Mouse (Mus musculus): ENCODE data around the gene Slc31a2. TPM values are rescaled to one million over a fixed set of nuclear protein-coding genes. Genes with fewer than 3 reads are reported as not detected.

Gene Slc31a2
- 20.6 TPM for polyA plus RNA-seq (2014; fragmentation: Illumina TruSeq; extraction: RNeasy Lipid Tissue Mini Kit (QIAGEN cat#74804); ENCODE audit: low read depth, low replicate concordance)

GRCm38 (mm10) chr4:62262276-62262675, at the start of gene Slc31a2:
Gene Slc31a2, plus strand, starts transcription at chr4:62262562.

DNA sequence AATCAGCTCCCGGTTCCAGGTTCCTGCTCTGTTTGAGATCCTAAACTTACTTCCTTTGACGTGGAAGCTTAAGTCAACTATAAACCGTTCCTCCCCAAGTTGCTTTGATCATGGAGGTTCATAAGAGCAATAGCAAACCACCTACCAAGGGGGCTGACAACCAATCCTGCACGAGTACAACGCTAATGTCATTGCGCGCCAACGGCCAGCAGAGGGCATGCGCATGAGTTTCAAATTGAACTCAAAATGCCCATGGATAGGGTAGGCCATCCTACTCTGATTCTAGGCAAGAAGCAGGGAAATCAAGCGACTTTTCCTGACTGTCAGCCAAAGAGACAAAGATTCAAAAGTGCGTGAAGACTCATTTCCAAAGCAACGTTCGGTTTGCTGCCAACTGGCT, 31.6 kb upstream of the Slc31a2 start, which contains the start of gene Zfp37:
Gene Zfp37 (minus strand): TSS at position 279 of the 400 bp plus-strand sequence.

Other genes with a start within 250 kb of the Slc31a2 start
- gene Mup20, start 208.4 kb upstream of the Slc31a2 start, polyA plus RNA-seq (2014; fragmentation: Illumina TruSeq; extraction: RNeasy Lipid Tissue Mini Kit (QIAGEN cat#74804); ENCODE audit: low read depth, low replicate concordance): 0.71 TPM
- 4.0 TPM for gene Mup3, start 175.2 kb upstream of the Slc31a2 start, polyA plus RNA-seq (2014; fragmentation: Illumina TruSeq; extraction: RNeasy Lipid Tissue Mini Kit (QIAGEN cat#74804); ENCODE audit: low read depth, low replicate concordance)
- gene Mup21, start 111.7 kb upstream of the Slc31a2 start, polyA plus RNA-seq (2014; fragmentation: Illumina TruSeq; extraction: RNeasy Lipid Tissue Mini Kit (QIAGEN cat#74804); ENCODE audit: low read depth, low replicate concordance): not detected
- gene Zfp37, start 31.5 kb upstream of the Slc31a2 start, polyA plus RNA-seq (2014; fragmentation: Illumina TruSeq; extraction: RNeasy Lipid Tissue Mini Kit (QIAGEN cat#74804); ENCODE audit: low read depth, low replicate concordance): 2.5 TPM
- gene Fkbp15, start 98.0 kb downstream of the Slc31a2 start, polyA plus RNA-seq (2014; fragmentation: Illumina TruSeq; extraction: RNeasy Lipid Tissue Mini Kit (QIAGEN cat#74804); ENCODE audit: low read depth, low replicate concordance): 17.0 TPM
- gene Slc31a1, start 98.2 kb downstream of the Slc31a2 start, polyA plus RNA-seq (2014; fragmentation: Illumina TruSeq; extraction: RNeasy Lipid Tissue Mini Kit (QIAGEN cat#74804); ENCODE audit: low read depth, low replicate concordance): 21.4 TPM
- 62.0 TPM for gene Cdc26, start 146.1 kb downstream of the Slc31a2 start, polyA plus RNA-seq (2014; fragmentation: Illumina TruSeq; extraction: RNeasy Lipid Tissue Mini Kit (QIAGEN cat#74804); ENCODE audit: low read depth, low replicate concordance)
- 10.2 TPM for gene Prpf4, start 146.2 kb downstream of the Slc31a2 start, polyA plus RNA-seq (2014; fragmentation: Illumina TruSeq; extraction: RNeasy Lipid Tissue Mini Kit (QIAGEN cat#74804); ENCODE audit: low read depth, low replicate concordance)
- not detected for gene Rnf183, start 172.7 kb downstream of the Slc31a2 start, polyA plus RNA-seq (2014; fragmentation: Illumina TruSeq; extraction: RNeasy Lipid Tissue Mini Kit (QIAGEN cat#74804); ENCODE audit: low read depth, low replicate concordance)
- gene Wdr31, start 208.3 kb downstream of the Slc31a2 start, polyA plus RNA-seq (2014; fragmentation: Illumina TruSeq; extraction: RNeasy Lipid Tissue Mini Kit (QIAGEN cat#74804); ENCODE audit: low read depth, low replicate concordance): 0.39 TPM
- gene Bspry, start 217.5 kb downstream of the Slc31a2 start, polyA plus RNA-seq (2014; fragmentation: Illumina TruSeq; extraction: RNeasy Lipid Tissue Mini Kit (QIAGEN cat#74804); ENCODE audit: low read depth, low replicate concordance): not detected
- 3.0 TPM for gene Hdhd3, start 240.9 kb downstream of the Slc31a2 start, polyA plus RNA-seq (2014; fragmentation: Illumina TruSeq; extraction: RNeasy Lipid Tissue Mini Kit (QIAGEN cat#74804); ENCODE audit: low read depth, low replicate concordance)